Mouse (Mus musculus) gastrocnemius, postnatal 25 days (tissue): Measurements from ENCODE around the gene Cfap221. TPM values are rescaled to one million over a fixed set of nuclear protein-coding genes. Genes with fewer than 3 reads are reported as not detected.
A peak's percentile ranks its signal among the peaks of the same experiment; 100 is the strongest.

ENCODE experiments used
- DNase-seq: peaks from one replicate; pipeline ENCODE4 v3.0.0; 2022
- long read RNA-seq, 2 experiments: library from polyadenylated mRNA; stranded (forward); transcript quantifications; one replicate each; pipeline ENCODE4 v2.0.0; 2021
- total RNA-seq, 2 experiments: library from RNA; stranded (reverse); gene quantifications; 1 replicate in 1 of 2; 2 replicates in 1 of 2; pipeline ENCODE4 v1.2.3; 2021

Gene Cfap221
- not detected for total RNA-seq
- long read RNA-seq, experiment 1: 0 reads
- long read RNA-seq, experiment 2: 0 reads

GRCm38 (mm10) chr1:119996798-119997581 is at the start of gene Cfap221:
TSS of gene Cfap221 (minus strand) at chr1:119997234.
- peak; percentile 8 for DNase-seq

GRCm38 (mm10) chr1:120044584-120044983 is 47.5 kb upstream of the Cfap221 start:
- no peak for DNase-seq

DNA sequence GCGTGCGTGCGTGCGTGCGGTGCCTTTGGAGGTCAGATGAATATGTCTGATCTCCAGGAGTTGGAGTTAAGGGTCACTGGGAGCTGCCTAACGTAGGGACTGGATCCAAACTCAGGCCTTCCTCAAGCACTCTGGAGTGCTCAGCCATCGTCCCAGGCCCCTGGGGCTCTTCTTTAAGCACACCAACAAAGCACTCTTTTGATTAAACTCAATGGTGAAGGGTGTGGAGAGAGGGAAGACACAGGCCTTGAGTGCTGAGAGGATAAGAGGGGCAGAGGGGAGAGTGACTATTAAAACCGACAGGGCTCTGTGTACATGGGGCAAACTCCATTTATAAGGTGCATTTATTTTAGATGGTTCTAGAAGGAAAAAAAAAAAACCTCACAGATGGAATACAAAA is 45.4 kb upstream of the Cfap221 start:
- DNase-seq: no peak

DNA sequence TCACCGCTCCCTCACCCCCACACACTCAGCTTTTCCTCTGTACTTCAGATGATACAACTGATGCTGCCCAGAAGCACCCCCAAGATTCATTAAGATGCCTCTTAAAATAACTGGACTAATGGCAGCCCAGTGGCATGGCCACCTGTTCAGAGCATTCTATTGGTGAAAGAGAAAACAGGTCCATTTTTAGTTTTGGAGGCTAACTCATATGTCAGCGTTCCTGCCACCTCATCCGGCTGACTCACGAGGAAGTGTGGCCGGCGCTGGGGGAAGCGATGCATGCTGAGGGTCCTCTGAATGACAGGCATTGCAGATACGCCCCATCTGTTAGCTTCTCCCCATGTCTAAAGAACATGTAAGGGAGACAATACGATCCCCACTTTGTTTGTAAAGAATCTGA is 41.6 kb upstream of the Cfap221 start:
- no peak for DNase-seq

DNA sequence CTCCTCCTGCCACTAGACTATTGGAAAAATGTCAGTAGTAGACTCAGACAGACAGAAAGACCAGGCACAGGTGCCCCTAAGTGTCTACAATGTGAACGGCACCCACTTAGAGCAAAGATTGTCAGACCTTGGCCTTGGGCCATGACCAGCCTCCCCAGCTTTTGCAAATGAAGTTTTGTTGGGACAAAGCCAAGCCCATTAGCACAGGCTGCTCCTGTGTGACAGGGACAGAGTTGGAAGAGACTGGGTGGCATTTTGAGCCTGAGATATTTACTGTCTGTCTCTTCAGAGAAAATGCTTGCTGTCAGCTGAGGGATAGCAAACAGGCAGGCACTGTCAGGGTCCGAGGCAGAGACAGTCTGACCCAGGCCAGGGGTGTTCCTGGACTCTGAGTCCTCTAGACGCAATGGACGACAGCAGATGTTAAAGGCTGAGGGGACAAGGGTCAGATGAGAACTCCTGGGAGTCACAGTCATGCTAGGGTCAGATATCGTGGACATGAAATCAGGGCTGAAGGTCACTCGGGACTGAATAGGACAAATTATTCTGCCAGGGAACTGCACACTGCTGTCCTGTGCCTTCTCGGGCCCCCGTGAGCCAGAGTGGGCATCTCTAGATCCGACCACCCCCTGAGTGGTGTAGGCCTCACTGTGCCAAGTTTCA is 40.1 kb upstream of the Cfap221 start:
- no peak for DNase-seq

DNA sequence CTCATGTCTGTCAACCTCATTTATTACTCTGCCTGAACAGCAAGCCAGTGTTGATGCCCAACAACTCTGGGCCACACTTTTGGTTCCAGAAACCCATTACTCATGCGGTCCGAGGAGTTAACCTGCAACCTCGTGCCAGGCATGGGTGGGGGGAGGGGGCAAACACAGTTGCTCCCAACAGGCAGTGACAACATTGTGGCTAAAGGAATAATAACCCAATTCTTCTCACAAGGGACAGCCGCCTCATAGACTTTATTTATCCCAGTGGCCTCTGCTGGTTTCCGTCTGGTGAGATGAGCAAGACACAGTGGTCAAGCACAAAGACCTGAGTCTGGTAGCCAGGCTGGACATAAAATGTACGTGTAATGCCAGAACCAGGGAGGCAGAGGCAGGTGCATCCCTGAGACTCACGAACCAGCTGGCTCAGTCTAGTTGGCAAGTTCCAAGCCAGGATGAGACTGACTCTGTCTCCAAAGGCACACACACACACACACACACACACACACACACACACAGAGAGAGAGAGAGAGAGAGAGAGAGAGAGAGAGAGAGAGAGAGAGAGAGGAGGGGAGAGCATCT is 38.5 kb upstream of the Cfap221 start:
- DNase-seq: no peak

- DNase-seq: no peak
Measured at GRCm38 (mm10) chr1:120034793-120035192, 37.8 kb upstream of the Cfap221 start.

DNA sequence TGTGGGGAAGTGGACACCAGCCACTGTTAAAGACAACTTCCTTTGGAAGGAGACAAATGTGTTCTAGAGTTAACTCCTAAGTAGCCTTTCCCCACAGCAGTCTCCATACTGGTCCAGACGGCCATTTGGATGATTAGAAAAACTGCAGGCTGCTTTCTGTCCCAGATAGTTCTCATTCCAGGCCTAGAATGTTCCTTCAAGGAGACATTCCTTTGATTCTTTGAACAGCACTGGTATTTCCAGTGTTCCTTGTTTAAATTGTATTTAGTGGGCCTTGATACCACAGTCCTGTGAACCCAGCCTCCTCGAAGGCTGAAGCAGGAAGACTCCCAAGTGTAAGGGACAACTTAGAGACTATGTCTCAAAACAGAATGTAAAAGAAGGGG is 36.4 kb upstream of the Cfap221 start:
- DNase-seq: no peak

DNA sequence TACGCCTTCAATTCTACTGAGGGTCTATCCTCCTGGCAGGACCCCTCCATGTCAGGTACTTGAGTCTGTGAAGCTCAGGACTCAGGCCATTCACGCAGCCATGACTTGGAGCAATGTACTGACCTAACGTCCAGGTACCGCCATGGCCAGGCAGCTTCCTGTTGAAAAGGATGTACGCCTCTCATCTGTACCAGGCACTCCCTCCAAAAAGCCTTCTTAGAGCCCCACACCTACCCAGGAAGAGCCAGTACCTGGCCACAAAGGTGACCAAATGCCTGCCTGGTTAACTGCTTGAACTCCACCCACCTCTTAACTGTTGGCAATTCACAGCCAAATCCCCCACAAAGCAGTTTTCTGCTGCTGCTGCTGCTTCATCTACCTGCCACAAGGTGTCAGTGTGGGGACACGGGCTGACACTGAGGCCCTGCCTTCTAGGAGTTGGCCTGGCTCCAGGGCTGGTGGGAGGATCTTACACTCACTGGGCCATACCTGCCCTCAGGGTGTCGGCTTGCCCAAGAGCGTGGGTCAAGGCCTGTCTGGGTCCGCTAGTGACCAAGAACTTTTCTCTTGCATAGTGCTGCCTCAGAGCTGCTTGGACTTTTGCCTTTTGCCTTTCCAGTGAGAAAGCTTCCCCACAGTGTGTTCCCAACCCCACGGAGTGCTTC is 35.9 kb upstream of the Cfap221 start:
- peak; percentile 57 for DNase-seq

GRCm38 (mm10) chr1:120030474-120030873 is 33.4 kb upstream of the Cfap221 start:
- no peak for DNase-seq

GRCm38 (mm10) chr1:120027693-120028092 is 30.7 kb upstream of the Cfap221 start:
- DNase-seq: peak; percentile 10

GRCm38 (mm10) chr1:120025050-120025439 is 28.0 kb upstream of the Cfap221 start:
- DNase-seq: peak; percentile 41

DNA sequence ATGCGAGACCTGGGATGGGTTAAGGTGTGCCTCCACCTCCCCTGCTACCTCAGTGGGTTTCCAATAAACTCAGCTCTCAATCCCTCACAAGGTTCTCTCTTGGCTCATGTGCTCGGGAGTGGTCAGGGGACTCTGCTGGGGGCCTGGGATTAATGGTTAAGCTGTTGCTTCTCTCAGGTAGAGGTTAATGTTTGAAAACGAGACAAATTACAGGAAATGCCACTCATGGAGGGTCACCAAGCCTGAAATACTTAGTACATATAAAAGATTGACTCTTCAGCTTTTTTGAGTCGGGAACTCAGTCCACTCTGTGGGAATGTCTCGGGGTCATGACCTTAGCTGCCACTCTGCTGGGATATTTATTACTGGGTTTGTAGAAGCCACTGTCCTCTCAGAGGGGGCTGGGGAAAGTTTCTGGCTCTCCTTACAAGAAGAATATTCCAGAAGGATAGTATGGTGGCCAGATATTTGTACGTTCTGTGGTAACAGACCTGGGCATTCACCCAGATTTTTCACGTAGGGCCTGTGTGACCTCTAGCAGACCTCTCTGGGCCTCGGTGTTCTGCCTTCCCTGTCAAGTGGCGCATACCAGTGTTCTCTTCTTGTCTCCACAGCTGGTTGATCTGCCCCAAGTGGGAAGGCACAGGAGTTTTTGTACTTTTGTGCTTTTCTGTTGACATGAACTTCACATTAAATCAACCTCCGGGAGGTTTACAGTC is 27.5 kb upstream of the Cfap221 start:
- no peak for DNase-seq

- no peak for DNase-seq
Measured at GRCm38 (mm10) chr1:120021951-120022350, 24.9 kb upstream of the Cfap221 start.

GRCm38 (mm10) chr1:120020322-120020897 is 23.4 kb upstream of the Cfap221 start:
- DNase-seq: no peak

- DNase-seq: no peak
Measured at GRCm38 (mm10) chr1:120019428-120019827, 22.4 kb upstream of the Cfap221 start.

- no peak for DNase-seq
Measured at GRCm38 (mm10) chr1:120018900-120019299, 21.9 kb upstream of the Cfap221 start.

DNA sequence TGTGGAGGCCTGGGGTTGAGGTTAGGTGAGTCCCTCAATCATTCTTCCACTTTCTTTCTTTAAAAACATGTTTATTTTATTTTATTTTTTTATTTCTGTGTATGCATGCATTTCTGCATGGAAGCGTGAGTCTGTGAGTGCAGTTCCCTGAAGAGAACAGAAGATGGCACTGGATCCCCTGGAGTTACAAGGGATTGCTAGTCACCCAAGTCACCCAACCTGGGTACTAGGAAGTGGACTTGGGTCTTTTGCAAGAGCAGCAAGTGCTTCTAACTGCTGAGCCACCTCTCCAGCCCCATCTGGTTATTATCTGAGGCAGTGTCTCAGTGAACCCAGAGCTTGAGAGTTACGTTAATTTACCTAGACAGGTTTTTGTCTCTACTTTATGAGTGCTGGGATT is 19.2 kb upstream of the Cfap221 start:
- no peak for DNase-seq

GRCm38 (mm10) chr1:120013111-120013510 is 16.1 kb upstream of the Cfap221 start:
- peak; percentile 35 for DNase-seq

GRCm38 (mm10) chr1:120012638-120013037 is 15.6 kb upstream of the Cfap221 start:
- DNase-seq: no peak

- DNase-seq: no peak
Measured at GRCm38 (mm10) chr1:120007851-120008588, 11.0 kb upstream of the Cfap221 start.
